Mouse (Mus musculus) naive thymus-derived CD4-positive, alpha-beta T cell, adult 2 months (primary cell): Measurements from ENCODE around the gene Glo1.

Experiments used
- DNase-seq: peaks from one replicate; pipeline ENCODE4 v3.0.0-alpha.2; 2011; ENCODE audit warnings: low read depth

The Glo1 gene

DNA sequence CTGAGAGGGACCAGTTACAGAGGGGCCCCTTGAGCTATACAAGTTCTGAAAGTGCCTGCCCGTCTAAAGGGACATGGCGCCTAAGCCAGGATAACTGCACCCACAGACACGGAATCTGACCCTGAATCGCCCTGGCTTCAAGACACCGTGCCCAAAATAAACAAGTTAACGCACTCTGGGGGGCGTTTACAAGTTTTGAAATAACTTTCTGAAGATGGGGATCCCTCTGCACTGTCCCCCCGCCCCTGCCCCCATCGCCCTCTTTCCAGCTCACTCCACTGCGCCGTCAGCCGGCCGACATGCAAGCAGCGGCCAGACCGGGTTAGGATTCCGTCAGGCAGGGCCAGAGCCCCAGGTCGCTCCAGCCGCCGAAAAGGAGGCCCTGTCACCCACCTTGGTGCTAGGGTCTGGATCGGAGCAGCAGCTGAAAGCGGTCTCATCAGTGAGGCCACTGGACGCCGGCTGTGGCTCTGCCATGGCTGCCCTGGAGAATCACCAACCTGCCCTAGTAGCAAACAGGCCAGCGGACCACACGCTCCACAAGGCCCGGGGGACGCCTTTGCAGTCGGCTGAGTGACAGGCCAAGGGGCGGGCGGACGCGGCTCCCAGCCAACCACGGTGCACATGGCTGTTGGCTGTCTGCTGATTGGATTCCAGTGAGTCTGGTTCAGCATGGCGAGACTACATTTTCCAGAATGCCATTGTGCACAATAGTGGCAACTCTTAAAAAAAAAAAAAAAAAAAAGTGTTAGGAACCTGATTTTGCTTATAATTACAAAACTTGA lies 14.4 kb downstream of the Glo1 start:
- DNase-seq = peak; percentile 92

DNA sequence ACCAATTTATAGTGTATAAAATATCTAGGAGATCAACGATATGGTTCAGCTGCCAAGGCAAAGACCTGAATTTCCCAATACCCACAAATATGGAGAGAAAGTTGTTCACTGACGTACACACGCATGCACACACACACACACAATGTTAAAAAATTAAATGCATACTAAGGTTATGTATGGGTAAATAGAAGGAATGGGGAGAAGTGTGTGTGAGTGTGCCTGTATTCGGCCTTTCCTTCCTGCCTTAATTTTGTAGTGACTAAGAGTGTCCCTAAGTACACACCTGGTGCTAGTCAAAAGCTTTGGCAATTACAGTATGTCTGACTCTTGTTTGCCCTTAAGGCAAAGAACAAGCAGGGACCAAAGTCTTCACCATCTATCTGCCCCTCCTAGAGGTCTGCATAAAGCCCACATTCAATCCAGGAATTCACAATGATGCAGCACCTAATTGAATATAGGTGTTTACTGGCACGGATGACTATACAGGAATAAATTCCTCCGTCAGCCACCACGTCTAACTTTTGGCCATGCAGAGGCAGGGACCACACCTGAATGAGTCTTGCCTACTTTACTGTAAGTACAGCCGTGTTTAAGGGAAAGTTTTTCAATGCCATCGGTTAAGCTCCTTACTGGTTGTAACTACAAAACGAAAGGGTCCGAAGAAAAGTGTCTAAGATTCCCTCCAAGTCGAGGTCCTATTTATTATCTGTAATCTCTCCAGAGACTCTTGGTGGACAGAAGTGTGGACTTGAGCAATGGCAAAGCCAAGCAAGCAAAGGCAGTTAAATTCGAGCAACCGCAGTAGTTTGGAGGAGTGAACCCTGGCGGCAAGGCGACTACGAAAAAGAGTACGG lies 15.2 kb downstream of the Glo1 start:
- peak; percentile 17 for DNase-seq

DNA sequence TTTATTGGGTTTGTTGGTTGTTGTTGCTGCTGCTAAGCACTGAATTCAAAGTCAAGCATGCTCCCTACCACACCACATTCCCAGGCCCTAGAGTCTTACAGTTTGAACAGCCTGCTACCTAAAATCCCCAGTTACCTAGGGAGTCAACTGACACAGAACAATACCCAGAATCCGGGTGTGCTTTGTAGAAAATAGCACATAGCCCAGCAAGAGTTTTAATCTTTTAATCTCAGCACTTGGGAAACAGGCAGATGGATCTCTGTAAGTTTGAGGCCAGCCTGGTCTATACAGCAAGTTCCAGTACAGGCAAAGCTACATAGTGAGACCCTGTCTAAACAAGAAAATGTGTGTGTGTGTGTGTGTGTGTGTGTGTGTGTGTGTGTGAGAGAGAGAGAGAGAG lies 15.9 kb downstream of the Glo1 start:
- DNase-seq = no peak

DNA sequence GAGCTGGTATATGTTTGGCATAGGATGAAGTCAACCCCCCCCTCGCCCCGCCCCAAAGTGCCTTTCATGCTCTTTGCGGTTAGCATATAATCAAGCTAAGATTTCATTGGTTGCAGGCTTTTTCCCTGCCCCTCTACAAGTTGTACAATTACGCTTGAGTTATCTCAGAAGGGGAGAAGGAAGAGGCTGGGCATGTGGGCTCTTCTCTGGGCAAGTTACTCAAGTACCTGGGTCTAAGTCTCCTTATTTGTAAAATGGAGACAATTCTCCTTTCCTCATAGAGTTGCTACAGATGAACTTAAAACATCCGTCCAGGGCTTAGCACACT lies 16.7 kb downstream of the Glo1 start:
- no peak for DNase-seq

DNA sequence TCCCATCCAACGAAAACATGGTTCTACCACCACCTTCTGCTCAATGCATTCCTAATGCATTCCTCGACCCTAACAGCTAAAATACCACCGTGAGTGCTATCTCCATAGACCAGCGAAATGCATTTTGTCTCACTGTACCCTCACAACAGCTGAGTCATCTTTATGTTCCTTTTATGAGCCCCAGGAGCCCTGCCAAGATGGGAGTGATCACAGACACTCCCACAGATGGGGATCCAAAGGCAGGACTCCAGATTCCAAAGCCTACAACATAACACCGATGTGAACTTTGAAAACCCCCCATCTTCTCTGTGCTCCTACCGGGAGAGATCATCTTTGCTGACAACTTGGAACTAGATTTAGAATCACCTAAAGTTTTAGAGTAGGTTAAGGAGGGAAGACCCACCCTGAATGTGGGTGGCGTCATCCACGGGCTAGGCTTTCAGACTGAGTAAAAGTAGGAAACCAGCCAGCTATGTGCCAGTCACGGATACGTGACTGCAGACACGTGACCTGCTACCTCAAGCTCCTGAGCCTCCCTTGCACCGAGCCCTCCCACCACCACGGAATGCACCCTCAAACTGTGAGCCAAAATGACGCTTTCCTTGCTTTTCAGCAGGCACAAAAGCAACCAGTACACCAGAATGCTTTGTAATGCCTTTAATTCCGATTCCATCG lies 17.2 kb downstream of the Glo1 start:
- DNase-seq = no peak

DNA sequence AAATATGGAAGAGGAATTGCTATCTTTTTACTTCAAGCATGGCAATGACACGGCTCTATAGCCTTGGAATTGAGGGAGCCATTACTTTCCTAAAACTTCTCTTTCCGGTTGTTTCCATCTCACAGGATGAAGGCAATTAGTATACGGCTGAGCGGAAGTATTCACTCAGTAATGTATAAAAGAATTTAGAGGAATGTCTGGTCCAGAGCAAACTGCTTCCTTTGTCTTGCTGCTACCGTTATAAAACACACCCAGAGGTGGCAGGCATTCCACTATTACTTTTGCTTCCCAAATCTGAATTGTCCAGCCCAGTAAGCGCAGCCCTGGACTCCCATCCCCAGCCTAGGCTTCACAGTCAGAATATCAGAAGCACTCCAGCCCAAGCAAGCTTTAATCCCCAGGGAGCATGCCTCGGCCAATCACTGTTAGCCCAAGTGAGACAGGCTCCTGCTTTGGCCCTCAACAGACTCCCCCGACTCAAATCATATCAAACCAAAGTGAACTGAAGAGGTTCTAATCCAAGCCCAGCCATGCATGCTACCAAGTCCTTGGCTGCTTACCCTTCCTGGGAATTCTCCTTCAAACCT lies 18.7 kb downstream of the Glo1 start:
- no peak for DNase-seq

DNA sequence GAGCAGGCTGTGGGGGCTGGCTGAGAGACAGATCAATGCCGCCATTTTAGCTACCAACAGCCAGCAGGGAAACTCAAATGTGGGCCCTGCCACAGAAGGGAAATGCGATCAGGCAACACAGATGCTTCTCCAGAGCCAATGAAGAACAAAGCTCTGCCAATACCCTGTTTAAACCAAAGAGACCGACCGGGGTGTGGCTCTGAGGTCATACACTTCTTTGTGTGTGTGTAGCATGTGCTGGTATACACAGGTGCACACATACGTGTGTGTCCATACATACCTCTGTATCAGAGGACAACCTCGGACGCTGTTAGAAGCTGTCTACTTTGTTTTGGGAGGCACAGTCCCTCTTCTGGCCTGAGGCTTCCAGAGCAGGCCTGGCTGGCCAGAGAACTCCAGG lies 19.3 kb downstream of the Glo1 start:
- no peak for DNase-seq

DNA sequence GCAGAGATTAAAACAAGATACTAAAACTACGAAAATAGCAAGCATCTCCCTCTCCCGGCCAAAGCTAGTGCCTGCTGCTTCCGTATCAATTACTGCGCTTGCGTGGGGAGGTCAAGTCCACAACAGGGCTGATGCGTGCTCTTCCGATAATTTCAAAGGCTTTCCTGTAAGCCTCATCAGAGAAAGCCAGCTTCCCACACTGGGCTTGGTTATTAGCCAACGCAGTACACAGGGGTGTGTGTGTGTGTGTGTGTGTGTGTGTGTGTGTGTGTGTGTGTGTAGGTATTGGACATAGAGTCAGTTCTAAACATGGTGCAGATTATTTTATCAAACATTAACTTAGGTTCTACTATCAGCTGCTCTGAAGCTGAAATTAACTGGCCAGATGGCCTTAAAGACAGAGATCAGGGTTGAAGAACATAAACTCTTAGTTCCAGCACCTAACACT lies 20.0 kb downstream of the Glo1 start:
- DNase-seq = no peak

DNA sequence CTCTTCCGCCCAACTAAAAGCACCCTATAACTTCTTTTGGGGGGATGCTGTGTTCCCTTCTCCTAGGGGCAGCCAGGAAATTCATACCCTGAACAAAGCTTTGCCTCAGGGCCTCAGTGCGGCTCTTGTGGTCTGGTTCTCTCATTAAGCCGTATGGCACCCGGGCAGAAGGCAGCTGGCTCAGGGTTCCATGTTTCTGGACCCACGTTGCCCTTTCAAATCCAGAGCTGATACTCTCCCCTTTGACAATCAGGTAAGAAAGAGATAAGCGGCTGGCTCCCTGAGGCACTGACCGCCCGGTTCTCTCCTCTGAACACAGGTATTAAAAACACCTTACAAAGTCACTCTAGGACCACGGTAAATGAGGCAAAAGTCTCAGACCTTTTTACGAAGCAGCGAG lies 20.5 kb downstream of the Glo1 start:
- no peak for DNase-seq

DNA sequence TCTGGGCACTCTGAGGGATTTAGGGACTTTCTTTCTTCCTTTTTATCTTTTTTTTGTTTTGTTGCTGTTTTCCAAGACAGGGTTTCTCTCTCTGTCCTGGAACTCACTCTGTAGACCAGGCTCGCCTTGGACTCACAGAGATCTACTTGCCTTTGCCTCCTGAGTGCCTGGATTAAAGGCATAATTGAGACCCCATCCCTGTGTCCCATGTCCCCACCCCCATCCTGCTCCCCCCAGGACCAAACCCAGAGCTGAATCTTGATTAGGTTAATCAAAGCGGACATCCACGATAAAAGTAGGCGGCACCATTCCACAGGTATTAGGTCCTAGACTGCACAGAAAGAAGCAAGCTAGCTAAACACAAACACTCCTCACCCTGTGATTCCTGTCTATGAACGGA lies 21.7 kb downstream of the Glo1 start:
- DNase-seq = no peak

DNA sequence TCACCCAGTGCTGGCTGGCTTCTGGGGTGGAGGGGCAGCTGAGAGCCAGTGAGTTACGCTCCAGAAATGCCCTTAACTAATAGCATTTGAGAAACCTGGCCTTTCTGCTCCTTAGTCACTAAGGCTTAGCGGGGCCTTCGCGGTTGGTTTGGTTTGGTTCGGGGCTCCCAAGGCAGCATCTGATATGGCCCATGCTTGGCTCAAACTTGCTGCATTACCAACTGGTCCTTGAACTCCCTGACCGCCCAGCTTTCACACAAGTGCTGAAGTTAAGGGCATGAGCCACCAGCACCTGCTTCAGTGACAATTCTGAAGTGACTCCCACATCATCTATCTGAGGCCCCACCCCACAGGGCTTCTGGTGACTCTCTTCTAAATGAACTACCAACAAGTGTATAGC lies 22.4 kb downstream of the Glo1 start:
- no peak for DNase-seq

DNA sequence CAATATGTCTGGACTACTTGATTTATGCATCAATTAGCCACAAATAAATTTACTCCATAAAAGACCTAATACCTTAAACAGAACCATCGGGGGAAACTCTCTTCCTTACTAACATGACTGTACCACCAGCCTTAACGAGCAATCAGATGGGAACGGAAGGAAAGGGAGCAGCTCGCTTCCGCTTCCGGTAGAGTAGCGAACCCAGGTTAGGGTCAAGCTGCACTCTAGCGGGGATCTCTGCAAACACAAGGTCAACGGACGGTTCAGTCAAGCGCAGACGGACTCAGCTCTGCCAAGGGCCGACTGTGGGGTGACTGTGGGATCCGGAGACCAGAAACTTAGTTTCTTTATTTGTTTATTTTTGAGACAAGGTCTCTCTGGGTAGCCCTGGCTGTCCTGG lies 24.5 kb downstream of the Glo1 start:
- DNase-seq = no peak

DNA sequence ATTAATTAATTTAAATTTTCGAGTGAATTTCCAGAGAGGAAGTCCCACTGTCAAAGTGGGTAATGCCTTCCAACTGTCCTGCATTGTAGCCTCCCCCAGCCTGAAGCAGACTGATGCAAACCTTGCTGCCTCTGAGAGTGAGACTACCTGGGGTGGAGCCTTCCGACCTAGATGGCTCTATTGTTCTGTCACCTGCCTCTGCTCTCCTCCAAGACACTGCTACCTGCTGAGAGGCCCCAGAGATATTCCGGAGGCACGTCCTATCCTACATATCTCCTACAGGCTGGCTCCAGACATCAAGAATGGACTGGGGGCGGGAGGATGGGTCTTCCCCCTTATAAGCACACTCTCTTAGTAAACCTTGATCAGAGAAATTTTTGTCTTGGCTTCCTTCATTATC lies 28.4 kb downstream of the Glo1 start:
- no peak for DNase-seq

DNA sequence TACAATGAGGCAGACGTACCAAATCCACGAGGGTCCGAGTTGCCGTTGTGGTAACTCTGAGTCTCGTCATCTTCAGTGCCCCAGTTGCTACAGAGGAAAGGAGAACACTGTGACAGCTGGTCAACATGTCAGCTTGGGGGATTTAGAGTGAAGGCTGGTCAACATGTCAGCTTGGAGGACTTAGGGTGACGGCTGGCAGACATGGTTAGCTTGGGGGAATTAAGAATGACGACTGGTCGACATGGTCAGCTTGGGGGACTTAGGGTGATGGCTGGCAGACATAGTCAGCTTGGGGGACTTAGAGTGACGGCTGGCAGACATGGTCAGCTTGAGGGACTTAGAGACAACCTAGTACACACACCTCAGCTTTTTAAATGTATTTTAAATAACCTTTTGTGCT lies 28.9 kb downstream of the Glo1 start:
- DNase-seq = no peak

DNA sequence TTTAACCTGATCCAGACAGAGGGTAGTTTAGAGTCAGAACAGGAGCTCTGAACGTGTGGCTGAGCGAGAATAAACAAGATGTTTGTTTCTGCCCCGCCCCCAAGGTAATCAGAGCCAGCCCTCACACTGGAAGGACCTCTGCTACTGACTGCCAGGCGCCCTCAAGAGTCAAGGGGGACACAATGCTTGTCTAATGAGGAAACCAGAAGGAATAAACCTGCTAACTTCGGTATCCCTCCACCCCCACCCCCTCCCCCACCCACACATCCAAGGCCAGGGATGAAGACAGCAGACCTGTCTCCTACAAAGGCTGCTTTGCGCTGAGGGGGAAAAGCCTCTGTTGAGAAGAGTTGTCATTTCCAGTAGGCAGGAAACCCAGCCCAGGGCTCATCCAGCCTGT lies 31.8 kb downstream of the Glo1 start:
- DNase-seq = no peak

DNA sequence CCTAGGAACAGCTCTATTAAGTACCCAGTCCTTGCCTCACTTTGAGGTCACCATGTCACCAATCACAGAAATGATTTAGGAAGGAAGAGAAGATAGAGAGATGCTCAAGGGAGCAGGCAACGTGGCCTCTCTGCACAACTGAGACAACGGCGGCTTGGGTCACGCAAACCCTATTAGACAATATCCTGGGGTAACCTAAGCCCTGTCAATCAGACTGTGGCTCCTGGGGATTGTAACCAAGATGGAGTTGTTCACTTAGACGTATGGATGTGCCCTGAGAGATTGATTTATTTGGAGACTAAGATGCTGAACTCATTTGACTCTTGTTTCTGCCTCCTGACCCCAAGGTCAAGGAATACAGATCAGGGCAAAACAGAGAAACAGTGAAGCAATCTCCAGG lies 32.3 kb downstream of the Glo1 start:
- no peak for DNase-seq

DNA sequence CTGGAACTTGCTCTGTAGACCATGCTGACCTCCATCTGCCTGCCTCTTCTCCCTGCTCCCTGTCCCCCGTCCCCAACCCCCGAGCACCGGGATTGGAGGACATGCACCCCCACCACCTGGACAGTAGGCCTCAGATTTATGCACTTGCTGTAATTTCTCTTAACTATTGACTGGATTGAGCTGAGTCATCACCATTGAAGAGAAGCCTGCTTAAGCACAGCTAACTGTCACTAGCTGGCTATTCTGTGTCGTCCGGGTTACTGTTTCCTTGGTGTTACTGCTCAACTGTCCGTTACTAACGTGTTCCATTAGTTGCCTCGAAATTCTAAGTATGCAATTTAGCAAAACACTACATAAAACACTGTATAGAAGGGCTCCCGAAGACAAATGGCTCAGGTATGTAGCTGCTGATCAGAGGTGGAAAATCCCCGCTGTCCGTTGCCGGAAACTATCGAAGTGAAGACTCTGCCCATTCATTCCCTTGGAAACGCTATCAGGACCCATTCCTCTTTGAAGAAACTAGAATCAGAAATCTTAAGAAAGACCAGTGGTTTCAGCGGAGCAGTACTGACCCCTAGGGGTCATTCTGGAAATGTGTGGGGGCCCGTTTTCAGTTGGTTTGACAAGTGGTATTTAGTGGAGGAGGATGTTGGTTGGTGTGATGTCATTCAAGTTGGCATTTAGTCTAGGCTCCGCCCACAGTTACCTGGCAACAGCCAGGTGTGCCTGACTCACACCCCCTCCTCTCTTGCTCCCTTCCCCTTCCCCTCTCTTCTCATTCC lies 36.1 kb downstream of the Glo1 start:
- peak; percentile 70 for DNase-seq

DNA sequence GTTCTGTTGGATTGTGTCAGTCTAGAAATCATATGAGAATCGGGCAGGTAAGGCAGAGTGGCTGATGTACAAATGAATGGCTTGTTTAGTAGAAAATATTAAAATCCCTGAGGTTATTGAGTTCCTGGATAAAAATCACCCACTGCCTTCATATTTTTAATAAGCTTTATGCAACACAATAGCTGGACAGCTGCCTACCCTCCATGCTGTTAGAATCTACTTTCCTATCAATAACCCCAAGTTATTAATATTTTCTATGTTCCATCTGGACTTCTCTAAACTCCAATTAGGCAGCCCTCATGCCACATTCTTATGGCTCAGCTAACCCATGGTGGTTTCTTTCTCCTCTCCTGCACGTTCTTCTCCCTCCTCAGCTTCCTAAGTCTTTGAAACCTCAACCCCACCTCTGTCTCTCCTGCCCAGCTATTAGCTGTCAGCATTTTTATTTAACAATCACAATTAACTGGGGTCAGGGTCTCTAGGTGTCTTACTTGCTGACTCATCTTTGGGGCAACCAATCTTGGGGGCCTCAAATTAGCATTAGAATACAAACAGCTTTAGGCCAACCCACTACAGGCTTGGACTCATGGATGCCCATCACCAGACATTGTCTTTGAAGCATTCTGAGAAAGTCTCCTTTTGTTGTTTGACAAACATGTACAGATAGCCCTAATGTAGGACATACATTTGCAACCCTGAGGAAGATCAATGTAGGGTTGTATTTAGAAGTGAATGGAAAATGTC lies 43.2 kb downstream of the Glo1 start:
- no peak for DNase-seq

DNA sequence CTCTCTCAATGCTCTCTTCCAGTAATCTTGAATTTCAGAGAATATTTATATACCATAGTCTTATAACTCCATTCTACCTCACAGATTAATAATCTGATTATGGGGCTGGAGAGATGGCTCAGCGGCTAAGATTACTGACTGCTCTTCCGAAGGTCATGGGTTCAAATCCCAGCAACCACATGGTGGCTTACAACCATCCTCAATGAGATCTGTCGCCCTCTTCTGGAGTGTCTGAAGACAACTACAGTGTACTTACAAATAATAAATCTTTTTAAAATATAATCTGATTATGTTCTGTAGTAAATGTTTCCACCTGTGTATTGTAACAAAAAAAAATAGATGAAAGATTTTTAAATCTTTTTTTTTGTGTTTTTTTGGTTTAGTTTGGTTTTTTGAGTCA lies 44.4 kb downstream of the Glo1 start:
- DNase-seq = no peak

DNA sequence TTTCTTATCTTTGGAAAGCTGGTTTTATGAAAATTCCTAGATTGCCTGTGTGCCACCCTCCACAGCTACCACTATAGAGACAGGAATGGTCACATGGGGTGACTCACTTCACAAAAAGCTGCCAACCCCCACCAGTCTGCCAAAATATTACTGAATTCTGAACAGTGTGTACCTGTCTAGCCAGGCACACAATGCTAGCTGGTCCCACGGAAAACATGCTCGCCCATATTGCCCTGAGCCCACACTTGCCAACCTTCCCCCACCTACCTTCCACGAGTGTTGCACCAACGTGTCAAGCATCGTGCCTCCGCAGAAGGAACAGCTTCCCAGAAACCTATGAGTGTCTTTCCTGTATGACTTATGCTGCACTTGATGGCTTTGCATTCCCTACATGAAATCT lies 45.5 kb downstream of the Glo1 start:
- no peak for DNase-seq

DNA sequence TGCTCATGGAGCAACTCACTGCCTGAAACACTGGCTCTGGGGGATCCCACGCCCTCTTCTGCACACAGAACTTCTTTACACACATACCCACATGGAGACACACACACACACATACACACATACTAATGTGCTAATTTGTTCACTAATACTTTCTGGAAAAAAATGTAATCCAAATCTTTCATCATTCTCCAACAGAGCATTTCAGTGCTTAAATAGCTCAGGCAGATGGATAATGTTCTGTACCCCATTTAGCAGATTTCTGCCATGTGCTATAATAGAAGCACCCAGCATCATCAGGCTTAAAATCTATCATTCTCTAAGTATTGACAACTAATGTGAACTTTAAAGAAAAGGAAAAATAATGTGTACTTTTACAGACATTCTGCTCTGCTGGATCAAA lies 45.9 kb downstream of the Glo1 start:
- no peak for DNase-seq
